Mouse (Mus musculus): ENCODE data around the gene Cttnbp2nl. TPM values are rescaled to one million over a fixed set of nuclear protein-coding genes. Genes with fewer than 3 reads are reported as not detected.
A peak's percentile ranks its signal among the peaks of the same experiment; 100 is the strongest.

The Cttnbp2nl gene
- polyA plus RNA-seq, 1 experiment from 2014 or later, result 38.2 TPM

- no peak for ATAC-seq (ENCODE audit: low read depth)
- H3K4me2 ChIP-seq (ENCODE audit: low read depth, low read length), result no peak overlapping the region
- H3K27me3 ChIP-seq (ENCODE audit: control insufficient read depth, insufficient read depth, low read depth, low read length), result peaks cover 19% of the 10 kb centered on the region
- no peaks in the 10 kb centered on the region for H3K9me3 ChIP-seq (ENCODE audit: control insufficient read depth, low read length)
- H3K36me3 ChIP-seq (ENCODE audit: control insufficient read depth, insufficient read depth, low read length), result no peaks in the 10 kb centered on the region
- H3K4me3 ChIP-seq (ENCODE audit: low read length), result no peak overlapping the region
- 58% methylated on average over 8 of the region's 8 CpGs for WGBS
- no peak overlapping the region for H3K27ac ChIP-seq (ENCODE audit: low read length)
- no peak overlapping the region for H3K9ac ChIP-seq (ENCODE audit: low read length)
- H3K4me1 ChIP-seq (replicated peaks; ENCODE audit: control insufficient read depth, insufficient read depth, low read length), result peaks cover 29% of the 10 kb centered on the region
These were observed 87.7 kb downstream of the Cttnbp2nl start for GRCm38 (mm10) chr3:104965070-104965855.

GRCm38 (mm10) chr3:104963331-104964276, 89.3 kb downstream of the Cttnbp2nl start:
- H3K27ac ChIP-seq (ENCODE audit: low read length), result peak overlapping the region; percentile 37; the same call in 1 of the 2 replicates
- no peak overlapping the region for H3K4me3 ChIP-seq (ENCODE audit: low read length)
- peaks cover 29% of the 10 kb centered on the region for H3K4me1 ChIP-seq (replicated peaks; ENCODE audit: control insufficient read depth, insufficient read depth, low read length)
- no peak for ATAC-seq (ENCODE audit: low read depth)
- no peak overlapping the region for H3K4me2 ChIP-seq (ENCODE audit: low read depth, low read length)
- 17% methylated on average over 13 of the region's 13 CpGs for WGBS
- peaks cover 26% of the 10 kb centered on the region for H3K27me3 ChIP-seq (ENCODE audit: control insufficient read depth, insufficient read depth, low read depth, low read length)
- H3K9me3 ChIP-seq (ENCODE audit: control insufficient read depth, low read length), result no peaks in the 10 kb centered on the region
- no peaks in the 10 kb centered on the region for H3K36me3 ChIP-seq (ENCODE audit: control insufficient read depth, insufficient read depth, low read length)
- no peak overlapping the region for H3K9ac ChIP-seq (ENCODE audit: low read length)

DNA sequence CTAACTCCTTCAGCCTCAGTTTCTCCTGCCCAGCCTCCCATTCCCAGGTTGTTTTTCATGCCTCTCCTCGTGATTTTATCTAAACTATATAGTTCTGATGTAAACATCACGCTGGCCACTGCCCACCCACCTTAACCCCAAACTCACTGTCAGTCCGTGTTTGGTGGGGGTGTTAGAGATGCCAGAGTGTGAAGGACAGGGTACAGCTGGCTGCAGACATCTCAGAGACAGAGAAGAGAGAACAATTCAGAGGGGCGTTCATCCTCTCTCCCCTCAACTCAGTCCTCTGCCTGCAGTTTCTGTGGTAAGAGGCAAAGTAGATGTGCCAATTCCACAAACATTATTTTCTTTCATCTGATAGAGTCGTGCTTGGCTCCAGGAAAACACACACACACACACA, 90.1 kb downstream of the Cttnbp2nl start:
- Histone ChIP-seq H3K27me3 (ENCODE audit: control insufficient read depth, insufficient read depth, low read depth, low read length) (peaks cover 26% of the 10 kb centered on the region), H3K27ac (ENCODE audit: low read length) (peak overlapping the region; percentile 37; the same call in 1 of the 2 replicates), H3K9me3 (ENCODE audit: control insufficient read depth, low read length) (no peaks in the 10 kb centered on the region), H3K4me2 (ENCODE audit: low read depth, low read length) (peak overlapping the region; percentile 84), H3K9ac (ENCODE audit: low read length) (no peak overlapping the region; the same call in 1 of the 2 replicates), H3K4me1 (replicated peaks; ENCODE audit: control insufficient read depth, insufficient read depth, low read length) (peaks cover 29% of the 10 kb centered on the region), H3K4me3 (ENCODE audit: low read length) (no peak overlapping the region), H3K36me3 (ENCODE audit: control insufficient read depth, insufficient read depth, low read length) (no peaks in the 10 kb centered on the region)
- 3% methylated on average over 5 of the region's 5 CpGs for WGBS
- ATAC-seq (ENCODE audit: low read depth), result peak; percentile 51

DNA sequence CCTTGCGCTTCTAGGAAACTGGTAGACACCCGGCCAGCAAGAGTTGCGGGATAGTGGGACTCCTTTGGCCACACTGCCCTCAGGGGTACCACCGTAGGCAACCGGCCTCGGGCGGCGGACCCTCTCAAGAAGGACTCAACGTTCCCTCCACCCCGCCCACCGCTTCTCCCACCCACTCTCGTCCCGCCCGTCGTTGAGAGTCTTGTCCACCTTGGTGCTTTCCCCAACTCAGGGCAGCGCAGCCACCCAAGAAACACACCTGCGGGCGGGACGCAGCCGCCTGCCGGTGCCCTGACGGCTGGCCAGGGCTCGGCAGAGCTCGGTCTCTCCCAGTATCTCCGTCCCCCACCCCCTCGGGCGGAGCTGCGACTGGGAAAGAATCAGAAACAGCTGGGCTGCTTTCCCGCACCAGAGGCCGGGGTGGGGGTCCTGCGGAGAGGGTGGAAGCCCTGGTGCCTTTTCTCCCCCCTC, 90.8 kb downstream of the Cttnbp2nl start:
- peak; percentile 72 for ATAC-seq (ENCODE audit: low read depth)
- H3K9me3 ChIP-seq (ENCODE audit: control insufficient read depth, low read length), result no peaks in the 10 kb centered on the region
- peaks cover 26% of the 10 kb centered on the region for H3K27me3 ChIP-seq (ENCODE audit: control insufficient read depth, insufficient read depth, low read depth, low read length)
- H3K27ac ChIP-seq (ENCODE audit: low read length), result peak overlapping the region; percentile 37; the same call in 1 of the 2 replicates
- peak overlapping the region; percentile 84 for H3K4me2 ChIP-seq (ENCODE audit: low read depth, low read length)
- H3K36me3 ChIP-seq (ENCODE audit: control insufficient read depth, insufficient read depth, low read length), result no peaks in the 10 kb centered on the region
- peaks cover 26% of the 10 kb centered on the region for H3K4me1 ChIP-seq (replicated peaks; ENCODE audit: control insufficient read depth, insufficient read depth, low read length)
- H3K4me3 ChIP-seq (ENCODE audit: low read length), result peak overlapping the region; percentile 63
- peak overlapping the region; percentile 64 for H3K9ac ChIP-seq (ENCODE audit: low read length)
- WGBS, result 1% methylated on average over 31 of the region's 31 CpGs

- no peaks in the 10 kb centered on the region for H3K36me3 ChIP-seq (ENCODE audit: control insufficient read depth, insufficient read depth, low read length)
- peaks cover 26% of the 10 kb centered on the region for H3K4me1 ChIP-seq (replicated peaks; ENCODE audit: control insufficient read depth, insufficient read depth, low read length)
- peaks cover 26% of the 10 kb centered on the region for H3K27me3 ChIP-seq (ENCODE audit: control insufficient read depth, insufficient read depth, low read depth, low read length)
- ATAC-seq (ENCODE audit: low read depth), result peak; percentile 58
- peak within 1 kb of the TSS; percentile 63 for H3K4me3 ChIP-seq (ENCODE audit: low read length)
- H3K9me3 ChIP-seq (ENCODE audit: control insufficient read depth, low read length), result no peaks in the 10 kb centered on the region
- peak within 1 kb of the TSS; percentile 37; the same call in 1 of the 2 replicates for H3K27ac ChIP-seq (ENCODE audit: low read length)
- WGBS, result 1% methylated on average over 56 of the region's 87 CpGs
- peak within 1 kb of the TSS; percentile 84 for H3K4me2 ChIP-seq (ENCODE audit: low read depth, low read length)
- peak within 1 kb of the TSS; percentile 64 for H3K9ac ChIP-seq (ENCODE audit: low read length)
These were observed 91.6 kb downstream of the Cttnbp2nl start, which contains the start of gene Wnt2b for GRCm38 (mm10) chr3:104961066-104962059. Wnt2b (minus strand) TSS chr3:104961921.

- peak overlapping the region; percentile 84; the same call in 1 of the 2 replicates for H3K4me2 ChIP-seq (ENCODE audit: low read depth, low read length)
- H3K36me3 ChIP-seq (ENCODE audit: control insufficient read depth, insufficient read depth, low read length), result no peaks in the 10 kb centered on the region
- no peak overlapping the region for H3K9ac ChIP-seq (ENCODE audit: low read length)
- 13% methylated on average over 19 of the region's 19 CpGs for WGBS
- peaks cover 32% of the 10 kb centered on the region for H3K4me1 ChIP-seq (replicated peaks; ENCODE audit: control insufficient read depth, insufficient read depth, low read length)
- no peak overlapping the region for H3K27ac ChIP-seq (ENCODE audit: low read length)
- peaks cover 26% of the 10 kb centered on the region for H3K27me3 ChIP-seq (ENCODE audit: control insufficient read depth, insufficient read depth, low read depth, low read length)
- ATAC-seq (ENCODE audit: low read depth), result no peak
- peak overlapping the region; percentile 63; the same call in 1 of the 2 replicates for H3K4me3 ChIP-seq (ENCODE audit: low read length)
- no peaks in the 10 kb centered on the region for H3K9me3 ChIP-seq (ENCODE audit: control insufficient read depth, low read length)
These were observed 92.6 kb downstream of the Cttnbp2nl start for GRCm38 (mm10) chr3:104960026-104961000.

GRCm38 (mm10) chr3:104956131-104956581, 96.8 kb downstream of the Cttnbp2nl start:
- Histone ChIP-seq H3K9me3 (ENCODE audit: control insufficient read depth, low read length) (no peaks in the 10 kb centered on the region), H3K9ac (ENCODE audit: low read length) (no peak overlapping the region), H3K4me2 (ENCODE audit: low read depth, low read length) (no peak overlapping the region), H3K4me1 (replicated peaks; ENCODE audit: control insufficient read depth, insufficient read depth, low read length) (peaks cover 10% of the 10 kb centered on the region), H3K36me3 (ENCODE audit: control insufficient read depth, insufficient read depth, low read length) (0 out of 2 replicates have a peak, but pooled peaks cover 2% of the 10 kb centered on the region), H3K27me3 (ENCODE audit: control insufficient read depth, insufficient read depth, low read depth, low read length) (peaks cover 10% of the 10 kb centered on the region), H3K4me3 (ENCODE audit: low read length) (no peak overlapping the region), H3K27ac (ENCODE audit: low read length) (peak overlapping the region; percentile 43; the same call in 1 of the 2 replicates)
- 48% methylated on average over 6 of the region's 6 CpGs for WGBS
- peak; percentile 82 for ATAC-seq (ENCODE audit: low read depth)
